Mouse (Mus musculus): Measurements from ENCODE around the gene Ccdc39. TPM values are rescaled to one million over a fixed set of nuclear protein-coding genes. Genes with fewer than 3 reads are reported as not detected.

The Ccdc39 gene
- polyA plus RNA-seq, 1 experiment from 2014 or later, result 6.7 TPM

GRCm38 (mm10) chr3:33873366-33873765 lies 29.3 kb upstream of the Ccdc39 start:
- no peak overlapping the region for H3K9ac ChIP-seq (ENCODE audit: low read length)
- no peak overlapping the region for H3K4me3 ChIP-seq (ENCODE audit: low read depth, low read length)
- DNase-seq (ENCODE audit: low spot score) (no peak), ATAC-seq (ENCODE audit: insufficient number of reproducible peaks, low FRiP score, low TSS enrichment, low read depth) (no peak)
- 87% methylated on average over 8 of the region's 8 CpGs for WGBS
- no peaks in the 10 kb centered on the region for H3K9me3 ChIP-seq (ENCODE audit: control insufficient read depth, low read length)
- no peaks in the 10 kb centered on the region for H3K27me3 ChIP-seq (ENCODE audit: control insufficient read depth, insufficient read depth, low read length)
- H3K4me1 ChIP-seq (ENCODE audit: control insufficient read depth, insufficient read depth, low read length), result no peaks in the 10 kb centered on the region
- H3K27ac ChIP-seq (replicated peaks; ENCODE audit: low read depth, low read length), result no peak overlapping the region
- no peak overlapping the region for H3K4me2 ChIP-seq (ENCODE audit: low read depth, severe bottlenecking)
- no peaks in the 10 kb centered on the region for H3K36me3 ChIP-seq (ENCODE audit: control insufficient read depth, insufficient read depth, low read length)

GRCm38 (mm10) chr3:33864000-33864540 lies 20.0 kb upstream of the Ccdc39 start:
- Histone ChIP-seq H3K4me2 (ENCODE audit: low read depth, severe bottlenecking) (no peak overlapping the region), H3K4me1 (ENCODE audit: control insufficient read depth, insufficient read depth, low read length) (no peaks in the 10 kb centered on the region), H3K9ac (ENCODE audit: low read length) (no peak overlapping the region), H3K36me3 (ENCODE audit: control insufficient read depth, insufficient read depth, low read length) (no peaks in the 10 kb centered on the region), H3K9me3 (ENCODE audit: control insufficient read depth, low read length) (no peaks in the 10 kb centered on the region), H3K27ac (replicated peaks; ENCODE audit: low read depth, low read length) (no peak overlapping the region), H3K27me3 (ENCODE audit: control insufficient read depth, insufficient read depth, low read length) (no peaks in the 10 kb centered on the region), H3K4me3 (ENCODE audit: low read depth, low read length) (no peak overlapping the region)
- ATAC-seq (ENCODE audit: insufficient number of reproducible peaks, low FRiP score, low TSS enrichment, low read depth) (no peak), DNase-seq (ENCODE audit: low spot score) (no peak)

- DNase-seq (ENCODE audit: low spot score) (no peak), ATAC-seq (ENCODE audit: insufficient number of reproducible peaks, low FRiP score, low TSS enrichment, low read depth) (no peak)
- Histone ChIP-seq H3K27ac (replicated peaks; ENCODE audit: low read depth, low read length) (no peak overlapping the region), H3K27me3 (ENCODE audit: control insufficient read depth, insufficient read depth, low read length) (no peaks in the 10 kb centered on the region), H3K9me3 (ENCODE audit: control insufficient read depth, low read length) (no peaks in the 10 kb centered on the region), H3K4me2 (ENCODE audit: low read depth, severe bottlenecking) (no peak overlapping the region), H3K4me1 (ENCODE audit: control insufficient read depth, insufficient read depth, low read length) (no peaks in the 10 kb centered on the region), H3K36me3 (ENCODE audit: control insufficient read depth, insufficient read depth, low read length) (no peaks in the 10 kb centered on the region), H3K4me3 (ENCODE audit: low read depth, low read length) (no peak overlapping the region), H3K9ac (ENCODE audit: low read length) (no peak overlapping the region)
- WGBS, result 67% methylated on average over 3 of the region's 3 CpGs
Observed at GRCm38 (mm10) chr3:33858939-33859338, 14.8 kb upstream of the Ccdc39 start.

- ATAC-seq (ENCODE audit: insufficient number of reproducible peaks, low FRiP score, low TSS enrichment, low read depth) (no peak), DNase-seq (ENCODE audit: low spot score) (no peak)
- Histone ChIP-seq H3K4me3 (ENCODE audit: low read depth, low read length) (no peak overlapping the region), H3K27ac (replicated peaks; ENCODE audit: low read depth, low read length) (no peak overlapping the region), H3K4me2 (ENCODE audit: low read depth, severe bottlenecking) (no peak overlapping the region), H3K4me1 (ENCODE audit: control insufficient read depth, insufficient read depth, low read length) (no peaks in the 10 kb centered on the region), H3K36me3 (ENCODE audit: control insufficient read depth, insufficient read depth, low read length) (no peaks in the 10 kb centered on the region), H3K27me3 (ENCODE audit: control insufficient read depth, insufficient read depth, low read length) (no peaks in the 10 kb centered on the region), H3K9ac (ENCODE audit: low read length) (no peak overlapping the region), H3K9me3 (ENCODE audit: control insufficient read depth, low read length) (no peaks in the 10 kb centered on the region)
- 70% methylated on average over 1 of the region's 1 CpGs for WGBS
Observed at GRCm38 (mm10) chr3:33853062-33853461, 9.0 kb upstream of the Ccdc39 start.

- no peaks in the 10 kb centered on the region for H3K9me3 ChIP-seq (ENCODE audit: control insufficient read depth, low read length)
- H3K9ac ChIP-seq (ENCODE audit: low read length), result no peak overlapping the region
- no peaks in the 10 kb centered on the region for H3K36me3 ChIP-seq (ENCODE audit: control insufficient read depth, insufficient read depth, low read length)
- H3K4me1 ChIP-seq (ENCODE audit: control insufficient read depth, insufficient read depth, low read length), result no peaks in the 10 kb centered on the region
- no peak for DNase-seq (ENCODE audit: low spot score)
- no peak for ATAC-seq (ENCODE audit: insufficient number of reproducible peaks, low FRiP score, low TSS enrichment, low read depth)
- H3K27ac ChIP-seq (replicated peaks; ENCODE audit: low read depth, low read length), result no peak overlapping the region
- H3K4me2 ChIP-seq (ENCODE audit: low read depth, severe bottlenecking), result no peak overlapping the region
- 87% methylated on average over 4 of the region's 4 CpGs for WGBS
- H3K27me3 ChIP-seq (ENCODE audit: control insufficient read depth, insufficient read depth, low read length), result no peaks in the 10 kb centered on the region
- H3K4me3 ChIP-seq (ENCODE audit: low read depth, low read length), result no peak overlapping the region
Observed at GRCm38 (mm10) chr3:33850856-33851255, 6.7 kb upstream of the Ccdc39 start.

GRCm38 (mm10) chr3:33846639-33847038 lies 2.5 kb upstream of the Ccdc39 start:
- Histone ChIP-seq H3K4me1 (ENCODE audit: control insufficient read depth, insufficient read depth, low read length) (0 out of 2 replicates have a peak, but pooled peaks cover 3% of the 10 kb centered on the region), H3K27ac (replicated peaks; ENCODE audit: low read depth, low read length) (no peak overlapping the region), H3K4me2 (ENCODE audit: low read depth, severe bottlenecking) (no peak overlapping the region), H3K4me3 (ENCODE audit: low read depth, low read length) (no peak overlapping the region), H3K27me3 (ENCODE audit: control insufficient read depth, insufficient read depth, low read length) (no peaks in the 10 kb centered on the region), H3K9me3 (ENCODE audit: control insufficient read depth, low read length) (no peaks in the 10 kb centered on the region), H3K36me3 (ENCODE audit: control insufficient read depth, insufficient read depth, low read length) (no peaks in the 10 kb centered on the region), H3K9ac (ENCODE audit: low read length) (no peak overlapping the region)
- 85% methylated on average over 6 of the region's 6 CpGs for WGBS
- no peak for DNase-seq (ENCODE audit: low spot score)
- ATAC-seq (ENCODE audit: insufficient number of reproducible peaks, low FRiP score, low TSS enrichment, low read depth), result no peak

- Histone ChIP-seq H3K9me3 (ENCODE audit: control insufficient read depth, low read length) (no peaks in the 10 kb centered on the region), H3K4me2 (ENCODE audit: low read depth, severe bottlenecking) (no peak overlapping the region), H3K9ac (ENCODE audit: low read length) (no peak overlapping the region), H3K27ac (replicated peaks; ENCODE audit: low read depth, low read length) (no peak overlapping the region), H3K36me3 (ENCODE audit: control insufficient read depth, insufficient read depth, low read length) (no peaks in the 10 kb centered on the region), H3K4me3 (ENCODE audit: low read depth, low read length) (no peak overlapping the region), H3K4me1 (ENCODE audit: control insufficient read depth, insufficient read depth, low read length) (0 out of 2 replicates have a peak, but pooled peaks cover 3% of the 10 kb centered on the region), H3K27me3 (ENCODE audit: control insufficient read depth, insufficient read depth, low read length) (no peaks in the 10 kb centered on the region)
- ATAC-seq (ENCODE audit: insufficient number of reproducible peaks, low FRiP score, low TSS enrichment, low read depth), result no peak
- no peak for DNase-seq (ENCODE audit: low spot score)
- 47% methylated on average over 10 of the region's 10 CpGs for WGBS
Observed at GRCm38 (mm10) chr3:33838877-33839276, 5.2 kb downstream of the Ccdc39 start.

GRCm38 (mm10) chr3:33836576-33836975 lies 7.5 kb downstream of the Ccdc39 start:
- DNase-seq (ENCODE audit: low spot score) (no peak), ATAC-seq (ENCODE audit: insufficient number of reproducible peaks, low FRiP score, low TSS enrichment, low read depth) (no peak)
- no peaks in the 10 kb centered on the region for H3K27me3 ChIP-seq (ENCODE audit: control insufficient read depth, insufficient read depth, low read length)

GRCm38 (mm10) chr3:33832351-33832750 lies 11.8 kb downstream of the Ccdc39 start:
- WGBS, result 87% methylated on average over 10 of the region's 10 CpGs
- Histone ChIP-seq H3K9ac (ENCODE audit: low read length) (no peak overlapping the region), H3K4me3 (ENCODE audit: low read depth, low read length) (no peak overlapping the region), H3K4me2 (ENCODE audit: low read depth, severe bottlenecking) (no peak overlapping the region), H3K4me1 (ENCODE audit: control insufficient read depth, insufficient read depth, low read length) (no peaks in the 10 kb centered on the region), H3K27ac (replicated peaks; ENCODE audit: low read depth, low read length) (no peak overlapping the region), H3K9me3 (ENCODE audit: control insufficient read depth, low read length) (no peaks in the 10 kb centered on the region), H3K36me3 (ENCODE audit: control insufficient read depth, insufficient read depth, low read length) (no peaks in the 10 kb centered on the region), H3K27me3 (ENCODE audit: control insufficient read depth, insufficient read depth, low read length) (no peaks in the 10 kb centered on the region)
- DNase-seq (ENCODE audit: low spot score), result no peak
- no peak for ATAC-seq (ENCODE audit: insufficient number of reproducible peaks, low FRiP score, low TSS enrichment, low read depth)

More at GRCm38 (mm10) chr3:33836576-33836975, 7.5 kb downstream of the Ccdc39 start:
- no peak overlapping the region for H3K4me2 ChIP-seq (ENCODE audit: low read depth, severe bottlenecking)
- no peak overlapping the region for H3K4me3 ChIP-seq (ENCODE audit: low read depth, low read length)
- H3K9ac ChIP-seq (ENCODE audit: low read length), result no peak overlapping the region
- H3K9me3 ChIP-seq (ENCODE audit: control insufficient read depth, low read length), result no peaks in the 10 kb centered on the region
- 96% methylated on average over 13 of the region's 13 CpGs for WGBS
- no peaks in the 10 kb centered on the region for H3K4me1 ChIP-seq (ENCODE audit: control insufficient read depth, insufficient read depth, low read length)
- H3K36me3 ChIP-seq (ENCODE audit: control insufficient read depth, insufficient read depth, low read length), result no peaks in the 10 kb centered on the region
- H3K27ac ChIP-seq (replicated peaks; ENCODE audit: low read depth, low read length), result no peak overlapping the region
